In the genomic region with DNA sequence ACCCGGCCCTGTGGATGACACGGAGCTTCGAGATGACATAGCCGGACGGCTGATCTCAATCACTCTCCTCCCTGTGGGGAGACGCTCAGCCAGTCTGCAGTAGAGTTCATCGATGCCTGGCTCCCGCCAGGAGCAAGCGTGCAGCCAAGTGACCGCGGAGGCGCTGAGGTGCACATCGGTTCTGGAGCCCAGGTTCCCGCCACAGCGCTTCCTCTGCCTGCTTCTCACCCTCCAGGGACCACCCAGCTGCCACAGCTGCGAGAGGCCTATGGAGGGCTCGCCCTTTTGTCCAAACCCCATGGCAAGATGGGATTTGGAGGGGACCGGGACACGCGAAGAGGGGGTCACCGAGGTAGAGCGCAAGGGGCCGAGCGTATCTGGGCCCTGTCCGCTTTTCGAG, we compare ENCODE assay signal across 8 mouse cellular contexts. TPM values are rescaled to one million over a fixed set of nuclear protein-coding genes. Genes with fewer than 3 reads are reported as not detected.
DNase-seq lines count a peak whose midpoint lies in the region; ATAC-seq and TF ChIP-seq lines count a peak whose summit lies in the region.

No protein-coding gene starts in this region.

- H3K27ac ChIP-seq in forebrain, embryonic 10.5 days, result peak overlapping the region; percentile 87
- H3K27ac ChIP-seq in forebrain, embryonic 15.5 days (replicated peaks), result no peak overlapping the region
- H3K27ac ChIP-seq in liver, postnatal 0 days (ENCODE audit: low read depth), result no peak overlapping the region

- H3K4me1 ChIP-seq in forebrain, embryonic 10.5 days, result peaks cover 70% of the 10 kb centered on the region
- H3K4me1 ChIP-seq in forebrain, embryonic 15.5 days, result peaks cover 38% of the 10 kb centered on the region
- H3K4me1 ChIP-seq in liver, postnatal 0 days (ENCODE audit: insufficient read depth), result peaks cover 10% of the 10 kb centered on the region; the same call in 1 of the 2 replicates

- WGBS in forebrain, embryonic 10.5 days, result 5% methylated on average over 26 of the region's 26 CpGs
- whole genome bisulfite sequencing in forebrain, embryonic 15.5 days, result 28% methylated on average over 26 of the region's 26 CpGs
- 15% methylated on average over 26 of the region's 26 CpGs for WGBS in liver, postnatal 0 days (ENCODE audit: insufficient replicate concordance)

- no peak for ATAC-seq in forebrain, embryonic 15.5 days (replicated peaks)
- peak; percentile 14; the same call in 1 of the 2 replicates for ATAC-seq in liver, postnatal 0 days
- no peak for ATAC-seq in monocyte, adult 5-6 weeks (replicated peaks; ENCODE audit: insufficient number of reproducible peaks, low FRiP score, low TSS enrichment, poor library complexity, severe bottlenecking)

- peak overlapping the region; percentile 54; the same call in 1 of the 2 replicates for H3K4me3 ChIP-seq in forebrain, embryonic 10.5 days
- no peak overlapping the region for H3K4me3 ChIP-seq in forebrain, embryonic 15.5 days
- no peak overlapping the region for H3K4me3 ChIP-seq in liver, postnatal 0 days (ENCODE audit: low read depth, low read length)

- intact Hi-C loops in heart, postnatal 36 days (cut with DNase I), result no loop called here

- H3K27me3 ChIP-seq in forebrain, embryonic 10.5 days (ENCODE audit: poor library complexity, severe bottlenecking), result peaks cover 94% of the 10 kb centered on the region
- no peaks in the 10 kb centered on the region for H3K27me3 ChIP-seq in forebrain, embryonic 15.5 days
- H3K27me3 ChIP-seq in liver, postnatal 0 days (ENCODE audit: insufficient read depth, low read length), result peaks cover 42% of the 10 kb centered on the region

- no peak overlapping the region for H3K9ac ChIP-seq in forebrain, embryonic 15.5 days (replicated peaks)
- no peak overlapping the region for H3K9ac ChIP-seq in liver, postnatal 0 days (replicated peaks)

- no peaks in the 10 kb centered on the region for H3K9me3 ChIP-seq in forebrain, embryonic 10.5 days
- no peaks in the 10 kb centered on the region for H3K9me3 ChIP-seq in forebrain, embryonic 15.5 days
- H3K9me3 ChIP-seq in liver, postnatal 0 days (ENCODE audit: low read length), result no peaks in the 10 kb centered on the region

- no peak for DNase-seq in forebrain, embryonic 10.5 days (ENCODE audit: extremely low spot score, low spot score)
- peak; percentile 12 for DNase-seq in thymus, postnatal 14 days
- DNase-seq in thymus, postnatal 36 days, result no peak
- peak; percentile 31 for DNase-seq in liver, postnatal 0 days
- DNase-seq in layer of hippocampus, postnatal 10 days (ENCODE audit: low spot score in 2 of 2), result no peak
- DNase-seq in heart, postnatal 36 days, result no peak

- TF ChIP-seq EP300 in liver, postnatal 0 days (IDR thresholded peaks at IDR 0.05; ENCODE audit: low read depth), result no peak

- no peaks in the 10 kb centered on the region for H3K36me3 ChIP-seq in forebrain, embryonic 10.5 days (replicated peaks)
- H3K36me3 ChIP-seq in forebrain, embryonic 15.5 days, result no peaks in the 10 kb centered on the region
- no peaks in the 10 kb centered on the region for H3K36me3 ChIP-seq in liver, postnatal 0 days (replicated peaks; ENCODE audit: insufficient read depth, low read length)

- no peak for TF ChIP-seq CTCF in liver, postnatal 0 days (IDR thresholded peaks at IDR 0.05; ENCODE audit: low read depth)

- H3K4me2 ChIP-seq in forebrain, embryonic 15.5 days (replicated peaks), result no peak overlapping the region
- H3K4me2 ChIP-seq in liver, postnatal 0 days (ENCODE audit: low read depth, low read length), result no peak overlapping the region

RNA-seq across cellular contexts. Expression of a gene that starts 22.0 kb away (rescaled TPM):
- polyA plus RNA-seq in forebrain, embryonic 10.5 days (2016; fragmentation: Nextera tagmentation; extraction: Ambion mirVana), result 13.1 TPM in 2 replicates
- 35.8 and 36.8 TPM in 2 replicates for polyA plus RNA-seq in forebrain, embryonic 15.5 days (2015; fragmentation: Nextera tagmentation; extraction: Ambion mirVana)
- polyA plus RNA-seq in liver, postnatal 0 days (2015; fragmentation: Nextera tagmentation; extraction: Ambion mirVana), result 0.28 and 0.37 TPM in 2 replicates
- 10 to 100 TPM; 29.4 to 30.1 TPM for total RNA-seq in layer of hippocampus, postnatal 10 days (2021)
- not detected in 3 replicates for total RNA-seq in monocyte, adult 5-6 weeks (2017)
- total RNA-seq in heart, postnatal 36 days (2021), result 1 to 10 TPM; 3.8 to 6.2 TPM

Comparison
In these comparisons a context has a peak if more than half of its experiments do, and no peak if none do; other contexts are left out.
1. DNase-seq: peak in thymus, postnatal 14 days (single experiment) and liver, postnatal 0 days (single experiment); none in forebrain, embryonic 10.5 days (single experiment), thymus, postnatal 36 days (0 of 2), layer of hippocampus, postnatal 10 days (0 of 2) and heart, postnatal 36 days (0 of 2).
2. RNA of a gene that starts 22.0 kb away (total RNA-seq): 29.4 to 30.1 TPM in layer of hippocampus, postnatal 10 days; 3.8 to 6.2 TPM in heart, postnatal 36 days and not detected in monocyte, adult 5-6 weeks; every median in the first group is over 4 times any median in the second.